ENCODE assay signal across 8 mouse cellular contexts in genomic region chr2:167128699-167129607, GRCm38 (mm10).
A peak's percentile ranks its signal among the peaks of the same experiment; 100 is the strongest.
DNase-seq lines count a peak whose midpoint lies in the region; ATAC-seq and TF ChIP-seq lines count a peak whose summit lies in the region.

No protein-coding gene starts in this region.

- peak; percentile 44 for DNase-seq in A20 (ENCODE audit: low read depth, low spot score)
- peak; percentile 74 for DNase-seq in NIH3T3 (ENCODE audit: low read depth)
- DNase-seq in heart, adult 2 months = peak; percentile 59 to 63
- peak; percentile 62 for DNase-seq in kidney, adult 11 months
- DNase-seq in lung, embryonic 14.5 days = peak; percentile 80
- DNase-seq in cerebellum, postnatal 4 days (ENCODE audit: low spot score in 2 of 2) = no peak
- no peak for DNase-seq in c-Kit-positive CD71-positive TER-119-positive erythroid progenitor cells, embryonic 14.5 days (ENCODE audit: low spot score)

- TF ChIP-seq CTCF in heart, adult 2 months (IDR thresholded peaks at IDR 0.05) = no peak
- no peak for TF ChIP-seq CTCF in lung, embryonic 14.5 days (IDR thresholded peaks at IDR 0.05; ENCODE audit: low read depth)

- peak; percentile 60; the same call in 1 of the 2 replicates for TF ChIP-seq EP300 in heart, adult 2 months (IDR thresholded peaks at IDR 0.05; ENCODE audit: insufficient read depth, low read depth, low read length)

- H3K27ac ChIP-seq in heart, adult 2 months = peak overlapping the region; percentile 59
- peak overlapping the region; percentile 75 for H3K27ac ChIP-seq in lung, embryonic 14.5 days (ENCODE audit: low read depth)
- peak overlapping the region; percentile 79 for H3K27ac ChIP-seq in neural tube, embryonic 15.5 days (replicated peaks)

- intact Hi-C loops in heart, adult 2 months (cut with DNase I) = no loop called here

- H3K4me1 ChIP-seq in heart, adult 2 months (ENCODE audit: control insufficient read depth, insufficient read depth, low read length) = peaks cover 25% of the 10 kb centered on the region
- peaks cover 18% of the 10 kb centered on the region for H3K4me1 ChIP-seq in lung, embryonic 14.5 days (ENCODE audit: insufficient read depth)
- H3K4me1 ChIP-seq in neural tube, embryonic 15.5 days = peaks cover 34% of the 10 kb centered on the region

- no peaks in the 10 kb centered on the region for H3K27me3 ChIP-seq in heart, adult 2 months (ENCODE audit: control insufficient read depth, insufficient read depth, low read length)
- no peaks in the 10 kb centered on the region for H3K27me3 ChIP-seq in lung, embryonic 14.5 days (ENCODE audit: insufficient read depth, low read length)
- no peaks in the 10 kb centered on the region for H3K27me3 ChIP-seq in neural tube, embryonic 15.5 days (replicated peaks)

- peak overlapping the region; percentile 33 for H3K4me3 ChIP-seq in heart, adult 2 months
- H3K4me3 ChIP-seq in lung, embryonic 14.5 days (ENCODE audit: low read depth, low read length) = peak overlapping the region; percentile 19
- peak overlapping the region; percentile 17 for H3K4me3 ChIP-seq in neural tube, embryonic 15.5 days (replicated peaks)

- H3K4me2 ChIP-seq in lung, embryonic 14.5 days = peak overlapping the region; percentile 57
- peak overlapping the region; percentile 46 for H3K4me2 ChIP-seq in neural tube, embryonic 15.5 days

- H3K9me3 ChIP-seq in lung, embryonic 14.5 days (ENCODE audit: low read depth, low read length) = no peaks in the 10 kb centered on the region
- no peaks in the 10 kb centered on the region for H3K9me3 ChIP-seq in neural tube, embryonic 15.5 days (replicated peaks)

- H3K9ac ChIP-seq in heart, adult 2 months (ENCODE audit: low read depth, low read length) = peak overlapping the region; percentile 56
- H3K9ac ChIP-seq in lung, embryonic 14.5 days = peak overlapping the region; percentile 35; the same call in 1 of the 2 replicates
- peak overlapping the region; percentile 20; the same call in 1 of the 2 replicates for H3K9ac ChIP-seq in neural tube, embryonic 15.5 days (replicated peaks)

- H3K79me2 ChIP-seq in heart, adult 2 months (replicated peaks; ENCODE audit: control insufficient read depth, insufficient read depth, low read length) = no peaks in the 10 kb centered on the region

- TF ChIP-seq POLR2A in heart, adult 2 months (IDR thresholded peaks at IDR 0.05; ENCODE audit: insufficient read depth, low read depth, low read length) = peak; percentile 25; the same call in 1 of the 2 replicates

- 22% methylated on average over 20 of the region's 20 CpGs for WGBS in heart, adult 2 months
- WGBS in lung, embryonic 14.5 days = 20% methylated on average over 20 of the region's 20 CpGs
- WGBS in neural tube, embryonic 15.5 days = 43% methylated on average over 20 of the region's 20 CpGs

- no peaks in the 10 kb centered on the region for H3K36me3 ChIP-seq in heart, adult 2 months (ENCODE audit: control insufficient read depth, insufficient read depth, low read length)
- no peaks in the 10 kb centered on the region for H3K36me3 ChIP-seq in lung, embryonic 14.5 days (ENCODE audit: insufficient read depth)
- no peaks in the 10 kb centered on the region for H3K36me3 ChIP-seq in neural tube, embryonic 15.5 days

- ATAC-seq in lung, embryonic 14.5 days (ENCODE audit: insufficient read depth) = peak; percentile 80
- ATAC-seq in neural tube, embryonic 15.5 days (ENCODE audit: low FRiP score) = peak; percentile 34; the same call in 1 of the 2 replicates

Comparison
In these comparisons a context has a peak if more than half of its experiments do, and no peak if none do; other contexts are left out.
1. DNase-seq: peak in A20 (single experiment), NIH3T3 (single experiment), heart, adult 2 months (2 of 2), kidney, adult 11 months (single experiment) and lung, embryonic 14.5 days (single experiment); none in cerebellum, postnatal 4 days (0 of 2) and c-Kit-positive CD71-positive TER-119-positive erythroid progenitor cells, embryonic 14.5 days (single experiment).
2. Peak in every context shown above with its lines, with median percentiles within 50 percentile points of each other: H3K27ac ChIP-seq, H3K4me3 ChIP-seq and H3K9ac ChIP-seq.